Mouse (Mus musculus): ENCODE data around the gene Fbxo10.
A peak's percentile ranks its signal among the peaks of the same experiment; 100 is the strongest.
"Not testable (repeated sequence)": the region's sequence is repeated elsewhere in the genome, so short reads cannot be mapped to it uniquely, and the experiment has no call there.

Gene Fbxo10

DNA sequence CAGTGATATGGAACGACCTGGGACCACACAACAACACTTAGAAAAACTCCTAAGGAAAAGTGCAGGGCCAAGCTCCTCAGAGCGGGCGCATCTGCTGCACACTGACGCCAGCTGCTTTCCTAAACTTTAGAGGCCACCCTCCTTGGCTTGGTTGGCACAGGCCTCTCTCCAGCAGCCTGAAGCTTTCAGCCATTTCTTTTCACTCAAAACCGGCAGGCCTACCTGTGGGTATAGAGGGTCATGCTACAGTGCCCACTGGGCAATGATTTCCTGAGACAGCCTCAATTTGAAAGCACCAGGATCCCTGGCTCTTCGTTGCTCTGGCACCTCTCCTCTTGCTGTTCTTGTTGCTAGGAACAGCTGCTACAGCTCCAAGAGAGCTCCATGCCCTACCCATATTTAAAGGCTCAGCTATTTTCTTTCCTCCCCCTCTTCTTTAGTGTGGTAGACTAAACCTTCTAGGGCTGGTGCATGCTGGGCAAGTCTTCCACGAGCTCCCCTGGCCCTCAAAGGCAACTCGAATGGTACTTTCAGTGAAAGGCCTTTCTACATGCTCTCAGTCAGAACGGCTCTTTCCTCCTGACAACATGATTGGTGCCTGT lies 37.0 kb downstream of the Fbxo10 start:
- peak; percentile 60 to 73 for DNase-seq

DNA sequence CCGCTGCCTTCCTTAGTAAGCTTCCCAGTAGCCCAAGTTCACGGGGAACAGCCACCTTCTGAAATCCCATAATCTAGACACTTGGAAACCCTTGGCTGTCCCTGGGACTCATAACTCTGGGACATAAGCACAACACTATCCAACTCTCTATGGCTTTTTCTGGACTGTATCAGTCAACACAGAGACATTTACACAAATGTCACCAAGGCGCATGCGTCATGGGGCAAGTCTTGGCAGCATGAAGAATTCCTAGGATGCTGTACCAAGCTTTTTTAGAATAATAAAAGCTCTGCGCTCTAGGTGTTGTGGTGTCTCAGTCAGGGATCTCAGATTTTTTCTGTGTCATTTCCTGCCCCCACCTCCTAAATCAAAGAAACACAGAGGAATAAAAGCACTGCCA lies 37.7 kb downstream of the Fbxo10 start:
- no peak for DNase-seq

DNA sequence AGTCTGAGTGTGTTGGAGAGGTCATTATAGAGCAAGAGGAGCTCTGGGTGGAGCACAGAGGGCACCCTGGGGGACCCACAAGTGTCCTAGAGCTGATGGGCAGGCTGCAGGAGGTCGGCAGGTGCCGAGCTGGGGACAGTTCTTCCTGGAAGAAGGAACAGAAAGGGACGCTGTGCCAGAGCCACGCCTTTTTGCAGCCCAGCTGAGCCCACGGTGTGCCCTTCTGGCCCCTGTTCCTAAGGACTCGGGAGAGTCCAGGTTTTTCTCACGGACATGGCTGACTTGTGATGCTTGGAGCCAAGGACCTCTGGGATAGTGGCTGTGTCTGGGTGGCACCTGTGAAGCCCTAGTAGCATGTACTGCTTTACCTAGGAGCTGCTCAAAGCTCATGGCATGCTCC lies 43.6 kb downstream of the Fbxo10 start:
- no peak for DNase-seq

DNA sequence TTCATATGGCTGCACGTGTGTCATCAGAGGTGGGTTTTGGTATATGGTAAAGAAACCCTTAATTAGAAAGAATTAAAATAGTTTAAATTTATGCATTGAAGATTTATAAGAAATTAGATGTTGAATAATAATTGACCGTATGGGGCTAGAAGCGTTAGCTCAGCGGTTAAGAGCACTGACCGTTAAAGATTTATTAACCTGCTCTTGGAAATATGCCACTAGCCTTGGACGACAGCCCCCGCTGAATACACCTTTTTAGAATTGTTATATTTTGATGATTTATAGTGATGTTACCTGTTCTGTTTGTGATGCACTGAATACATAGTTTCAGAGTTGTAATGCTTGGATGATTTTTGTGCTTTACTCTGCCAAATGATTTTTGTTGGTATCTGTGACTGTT lies 44.9 kb downstream of the Fbxo10 start:
- not testable (repeated sequence) for DNase-seq

DNA sequence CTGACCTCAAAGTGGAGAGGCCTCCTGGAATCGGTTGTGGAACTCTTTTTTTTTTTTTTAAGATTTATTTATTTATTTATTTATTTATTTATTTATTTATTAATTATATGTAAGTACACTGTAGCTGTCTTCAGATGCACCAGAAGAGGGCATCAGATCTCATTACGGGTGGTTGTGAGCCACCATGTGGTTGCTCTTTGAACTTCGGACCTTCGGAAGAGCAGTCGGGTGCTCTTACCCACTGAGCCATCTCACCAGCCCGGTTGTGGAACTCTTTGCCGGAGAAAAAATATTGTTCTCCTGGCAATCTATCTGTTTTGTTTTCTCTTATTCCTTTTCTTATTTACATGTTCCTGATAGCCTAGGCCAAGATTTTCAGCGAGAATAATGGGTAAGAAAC lies 45.5 kb downstream of the Fbxo10 start:
- DNase-seq: peak; percentile 20 to 37

DNA sequence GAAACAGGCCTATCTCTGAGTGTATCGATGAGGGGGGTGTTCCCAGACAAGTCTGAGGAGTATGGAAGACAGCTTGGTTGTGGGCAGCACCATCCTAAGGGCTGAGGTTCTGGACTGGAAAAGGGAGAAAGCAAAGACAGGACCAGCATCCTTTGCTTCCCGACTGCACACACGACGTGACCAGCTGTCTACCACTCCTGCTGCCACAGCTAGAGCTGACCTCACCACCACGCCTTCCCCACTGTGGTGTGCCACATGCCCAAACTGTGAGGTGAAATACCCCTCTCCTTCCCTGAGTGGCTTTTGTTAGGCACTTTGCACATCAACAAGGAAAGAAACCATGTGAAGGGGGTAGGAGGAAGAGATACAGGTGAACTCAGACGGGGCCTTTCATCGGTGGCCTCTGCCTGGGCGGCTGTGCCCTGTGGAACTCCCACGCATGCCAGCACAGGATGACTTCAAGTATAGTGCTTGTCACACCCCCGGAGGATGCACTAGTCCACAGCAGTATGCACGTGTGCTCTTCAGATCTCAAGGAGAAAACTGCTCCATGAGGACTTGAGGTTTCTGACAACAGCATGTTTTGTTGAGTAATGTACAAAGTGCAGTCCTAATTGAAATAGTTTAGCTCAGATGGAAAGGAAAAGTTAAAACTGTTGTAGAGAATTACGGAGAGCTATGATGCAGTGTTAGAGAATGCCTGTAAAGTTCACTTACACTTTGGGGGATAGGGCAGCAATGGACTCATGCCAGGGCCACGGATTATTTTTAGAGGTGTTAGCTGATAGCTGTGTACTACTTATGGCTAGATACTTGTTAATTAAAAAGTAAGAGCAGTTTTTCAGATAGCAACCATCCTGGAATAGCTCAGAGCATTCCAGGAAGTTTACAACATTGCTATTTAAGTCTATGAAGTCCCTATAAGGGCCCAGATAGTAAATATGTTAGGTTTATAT lies 46.7 kb downstream of the Fbxo10 start:
- no peak for DNase-seq

DNA sequence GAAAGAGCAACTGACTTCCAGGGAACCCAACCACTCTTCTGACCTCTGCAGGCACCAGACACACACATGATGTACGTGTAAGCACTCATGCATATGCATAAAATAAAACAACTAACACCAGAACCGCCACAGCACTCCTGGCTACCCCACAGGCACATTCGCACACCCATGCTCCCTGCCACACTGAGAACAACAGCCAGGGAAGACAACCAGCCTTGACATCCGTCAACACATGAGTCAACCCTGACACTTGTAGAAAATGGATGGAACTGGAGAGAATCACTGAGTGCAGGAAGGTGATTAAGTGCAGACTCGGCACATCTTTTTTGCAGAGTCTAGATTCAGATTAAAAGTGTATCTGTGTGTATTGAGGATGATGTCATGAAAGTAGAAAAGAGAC lies 47.8 kb downstream of the Fbxo10 start:
- DNase-seq: no peak

DNA sequence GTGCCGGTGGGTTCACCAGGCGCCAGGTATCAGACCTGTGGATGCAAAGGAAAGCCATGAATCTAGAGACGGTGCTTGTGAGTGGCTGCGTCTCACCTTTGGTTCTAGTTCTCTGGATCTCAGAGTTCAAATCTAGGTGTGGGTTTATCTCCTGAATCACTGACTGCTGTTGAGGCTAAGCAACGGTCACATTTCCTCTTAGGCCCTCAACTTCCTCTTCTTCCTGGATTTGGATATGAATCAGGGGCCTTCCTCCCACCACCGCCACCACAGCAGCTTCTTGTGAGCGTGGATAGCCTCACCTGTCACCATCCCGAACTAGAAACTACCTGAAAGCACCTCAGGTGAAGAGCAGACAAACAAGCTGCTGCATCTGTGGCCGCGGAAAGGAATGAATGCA lies 48.4 kb downstream of the Fbxo10 start:
- no peak for DNase-seq

DNA sequence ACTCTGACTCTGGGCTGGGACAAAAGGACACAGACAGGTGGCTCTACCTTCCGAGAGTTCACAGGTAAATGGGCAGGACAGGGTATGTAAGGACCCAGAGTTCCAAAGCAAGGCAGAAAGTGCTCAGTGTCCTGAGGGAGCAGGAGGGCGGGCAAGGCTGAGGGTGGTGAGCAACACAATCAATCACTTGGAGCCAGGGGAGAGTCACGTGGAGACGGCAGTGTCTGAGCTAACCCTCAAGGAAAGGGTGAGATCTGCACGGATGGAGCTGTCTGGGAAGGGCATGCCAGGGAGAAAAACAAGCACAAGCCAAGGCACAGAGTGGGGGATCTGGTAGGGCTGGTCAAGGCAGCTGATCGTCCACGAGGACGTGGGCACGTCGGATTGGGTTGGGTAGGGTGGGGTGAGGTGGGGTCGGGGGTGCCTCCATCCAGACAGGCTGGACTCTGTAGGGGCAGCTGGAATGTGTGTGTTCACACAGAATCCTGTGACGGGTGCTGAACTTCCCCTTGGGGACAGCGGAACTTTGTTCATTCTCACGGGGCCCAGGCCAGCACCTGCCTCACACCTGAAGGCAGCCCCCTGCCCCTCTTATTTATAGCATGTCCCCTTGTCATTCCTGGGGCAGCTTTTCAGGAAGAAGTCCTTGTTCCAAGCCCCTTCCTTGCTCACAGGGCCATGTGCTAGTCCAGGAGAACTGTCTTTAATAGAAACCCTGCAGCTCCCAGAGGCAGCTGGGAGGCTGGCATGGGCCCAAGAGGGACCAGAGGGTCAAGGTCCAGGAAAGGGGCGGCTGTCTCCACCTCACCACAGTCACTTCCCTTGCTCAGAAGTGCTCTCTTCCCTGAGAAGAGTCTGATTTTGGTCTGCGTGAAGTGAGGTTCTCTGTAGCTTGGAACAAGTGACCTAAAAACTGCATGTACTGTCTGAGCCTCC lies 49.4 kb downstream of the Fbxo10 start:
- peak in 1 of 2 experiments; percentile 37 for DNase-seq

DNA sequence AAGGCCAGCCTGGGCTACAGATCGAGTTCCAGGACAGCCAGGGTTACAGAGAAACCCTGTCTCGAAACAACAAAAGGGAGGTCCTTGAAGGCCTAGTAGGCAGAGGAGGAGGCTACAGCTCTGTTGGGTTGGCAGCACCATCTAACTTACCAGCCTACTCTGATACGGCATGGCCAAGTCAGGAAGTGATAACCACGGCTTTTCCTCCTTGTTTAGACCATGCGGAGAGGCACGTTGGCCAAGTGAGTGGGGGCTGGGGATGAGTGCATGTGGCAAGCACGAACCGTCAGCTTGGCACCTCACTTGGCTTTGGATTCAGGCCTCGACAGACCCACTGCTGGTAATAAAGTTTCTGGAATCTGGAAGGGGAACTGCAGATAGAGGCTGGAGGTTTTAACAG lies 51.8 kb downstream of the Fbxo10 start:
- peak in 1 of 2 experiments; percentile 26 for DNase-seq

DNA sequence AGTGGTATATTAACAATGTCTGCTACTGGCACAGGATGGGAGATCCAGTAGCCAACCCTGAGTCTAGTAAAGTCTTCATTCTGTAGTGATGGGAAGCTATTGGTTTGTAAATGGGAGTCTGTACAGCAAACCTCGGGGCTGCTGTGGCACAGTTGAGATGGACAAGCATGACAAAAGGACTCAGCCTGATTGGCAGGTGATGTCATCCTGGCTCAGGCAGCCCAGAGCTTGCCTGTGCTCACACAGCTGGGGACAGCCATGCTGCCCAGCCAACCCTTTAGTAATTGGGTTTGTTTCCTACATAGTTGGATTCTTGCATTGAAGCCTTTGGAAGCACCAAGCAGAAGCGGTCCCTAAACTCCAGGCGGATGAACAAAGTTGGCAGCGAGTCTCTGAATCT lies 57.9 kb downstream of the Fbxo10 start:
- DNase-seq: no peak

DNA sequence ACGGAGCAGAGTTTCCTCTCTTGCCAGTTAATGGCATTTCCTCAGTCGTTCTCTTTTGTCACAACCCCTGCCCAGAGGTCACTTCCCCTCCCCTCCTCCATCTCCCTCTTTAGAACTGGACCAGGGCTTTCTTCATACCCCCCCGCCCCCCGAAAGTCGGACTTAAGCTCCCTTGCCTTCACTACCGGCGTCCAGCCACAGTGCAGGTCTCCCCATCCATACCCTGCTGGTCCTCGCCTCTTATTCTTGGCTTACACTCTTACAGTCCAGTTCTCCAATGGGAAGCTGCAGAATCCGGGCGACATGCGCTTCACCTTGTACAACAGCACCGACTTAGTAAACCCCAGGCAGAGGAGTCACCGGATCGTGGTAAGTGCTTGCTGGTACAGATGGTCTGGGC lies 65.4 kb downstream of the Fbxo10 start:
- DNase-seq: peak; percentile 21 to 34

DNA sequence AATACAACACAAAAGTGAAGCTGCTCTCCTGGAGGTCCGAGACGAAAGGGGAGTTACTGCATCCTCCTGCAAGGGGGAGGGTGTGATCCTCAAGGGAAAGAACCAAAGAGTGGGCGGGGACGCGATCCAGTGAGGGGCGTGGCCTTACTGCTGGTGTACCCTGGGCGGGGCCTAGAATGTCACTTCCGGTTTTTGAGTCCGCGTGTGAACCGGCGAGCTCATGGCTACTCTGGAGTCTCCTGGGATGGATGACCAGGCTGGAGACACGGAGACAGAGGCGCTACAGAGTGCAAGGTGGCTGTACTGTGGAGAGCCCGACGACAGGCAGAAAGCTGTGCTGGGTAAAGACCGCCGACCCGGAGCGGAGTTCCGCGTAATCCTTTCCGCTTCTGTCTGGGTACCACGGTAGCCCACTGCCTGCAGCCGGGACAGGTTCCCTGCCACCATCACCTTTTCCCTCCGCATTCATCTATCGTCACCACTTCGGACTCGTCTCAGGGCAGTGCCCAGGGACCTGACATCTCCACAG lies 65.9 kb downstream of the Fbxo10 start, which contains the start of gene Polr1e:
Gene Polr1e (plus strand): TSS at position 132 of the 529 bp plus-strand sequence.
- DNase-seq: peak; percentile 91 to 92

DNA sequence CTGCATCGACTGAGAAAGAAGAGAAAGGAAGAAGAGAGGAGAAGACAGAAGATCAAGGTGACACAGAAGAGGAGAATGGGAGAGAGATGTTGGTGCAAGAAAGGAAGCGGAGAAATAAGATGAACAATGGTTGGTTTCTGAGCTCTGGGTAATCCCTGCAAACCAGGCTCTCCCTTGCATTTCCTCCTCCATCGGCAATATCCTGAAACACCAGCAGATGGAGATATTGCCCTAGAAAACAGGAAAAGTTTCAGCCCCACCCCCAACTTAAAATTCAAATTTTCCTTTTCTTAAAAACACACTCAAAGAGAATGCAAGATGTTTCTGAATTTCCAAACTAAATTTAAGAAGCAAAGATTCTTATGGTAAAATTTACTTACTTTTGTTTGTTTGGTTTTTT lies 68.8 kb downstream of the Fbxo10 start:
- peak; percentile 73 to 83 for DNase-seq

DNA sequence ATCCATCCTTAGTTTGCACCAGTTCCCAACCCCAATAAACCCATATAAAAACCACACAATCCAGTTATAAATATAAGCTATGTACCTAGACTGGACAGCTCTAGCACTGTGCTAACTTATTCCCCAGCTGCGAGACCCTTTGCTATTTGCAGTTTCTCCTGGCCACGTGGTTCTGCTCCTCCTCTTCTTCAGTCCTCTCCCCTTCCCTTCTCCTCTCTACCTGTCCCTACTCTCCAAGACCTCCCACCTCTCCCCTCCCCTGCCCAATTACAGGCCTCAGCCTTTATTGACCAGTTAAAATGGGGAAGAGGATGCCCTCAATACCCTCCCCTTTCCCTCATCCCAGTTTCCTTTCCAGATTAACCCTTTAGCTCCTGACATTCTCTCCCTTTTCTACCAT lies 70.9 kb downstream of the Fbxo10 start:
- no peak for DNase-seq

DNA sequence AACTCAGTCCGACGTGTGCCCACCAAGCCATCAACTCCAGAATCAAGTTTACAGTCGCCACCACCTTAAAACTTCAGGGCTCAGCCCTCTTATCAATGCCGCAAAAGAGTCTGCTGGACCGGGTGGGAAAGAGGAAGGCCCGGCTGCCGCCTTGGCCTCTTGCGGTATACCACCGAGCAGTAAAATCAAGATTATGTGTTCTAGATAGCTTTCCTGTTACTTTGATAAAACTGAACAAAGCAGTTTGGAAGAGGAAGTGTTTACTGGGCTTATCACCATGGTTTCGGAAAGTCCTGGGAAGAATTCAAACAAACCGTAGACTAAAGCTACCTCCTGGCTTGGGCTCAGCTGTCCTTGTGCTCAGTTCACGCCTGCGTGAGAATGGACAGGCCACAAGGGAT lies 71.4 kb downstream of the Fbxo10 start:
- DNase-seq: no peak

DNA sequence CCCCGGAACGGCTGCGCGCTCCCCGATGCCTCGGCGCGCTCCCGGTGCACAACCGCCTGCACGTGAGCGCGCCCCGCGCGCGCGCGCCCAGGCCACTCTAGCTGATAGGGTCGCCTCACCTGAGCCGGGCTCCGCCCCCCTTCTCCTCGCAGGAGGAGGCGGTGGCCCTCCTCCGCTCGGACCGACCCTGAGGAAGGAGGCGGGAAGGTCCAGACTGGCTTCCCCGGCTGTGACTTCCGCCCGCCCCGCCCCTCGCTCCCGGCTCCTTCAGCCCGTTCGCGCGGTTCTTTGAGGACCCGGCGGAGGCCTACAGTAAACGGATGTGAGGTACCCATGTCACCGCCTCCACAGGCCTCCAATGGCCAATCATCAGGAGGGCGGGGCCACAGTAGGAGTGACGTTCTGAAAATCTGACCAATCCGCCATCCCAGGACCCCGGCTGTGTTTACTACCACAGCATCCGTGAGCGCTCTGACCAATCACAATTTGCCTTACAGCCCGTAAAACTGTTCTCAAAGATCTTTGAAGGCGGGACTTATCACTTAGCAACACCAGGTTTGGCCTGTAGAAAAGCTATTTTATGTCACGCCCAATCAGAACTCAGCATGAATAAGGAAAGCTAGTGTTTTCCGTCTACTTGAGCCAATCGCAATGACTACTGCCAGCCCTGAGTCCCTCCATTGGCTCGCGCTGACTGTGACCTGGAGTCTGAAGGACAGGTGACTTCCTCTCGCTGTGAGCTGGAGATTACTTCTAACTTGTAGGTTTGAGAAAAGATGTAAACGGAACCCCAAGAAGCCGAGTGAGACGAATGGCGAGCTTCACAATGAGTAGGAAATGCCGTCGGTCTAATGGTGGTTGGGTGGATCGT lies 72.1 kb downstream of the Fbxo10 start, which contains the start of gene Zbtb5:
Gene Zbtb5 (minus strand): TSS at position 308 of the 871 bp plus-strand sequence.
- peak; percentile 99 to 100 for DNase-seq

DNA sequence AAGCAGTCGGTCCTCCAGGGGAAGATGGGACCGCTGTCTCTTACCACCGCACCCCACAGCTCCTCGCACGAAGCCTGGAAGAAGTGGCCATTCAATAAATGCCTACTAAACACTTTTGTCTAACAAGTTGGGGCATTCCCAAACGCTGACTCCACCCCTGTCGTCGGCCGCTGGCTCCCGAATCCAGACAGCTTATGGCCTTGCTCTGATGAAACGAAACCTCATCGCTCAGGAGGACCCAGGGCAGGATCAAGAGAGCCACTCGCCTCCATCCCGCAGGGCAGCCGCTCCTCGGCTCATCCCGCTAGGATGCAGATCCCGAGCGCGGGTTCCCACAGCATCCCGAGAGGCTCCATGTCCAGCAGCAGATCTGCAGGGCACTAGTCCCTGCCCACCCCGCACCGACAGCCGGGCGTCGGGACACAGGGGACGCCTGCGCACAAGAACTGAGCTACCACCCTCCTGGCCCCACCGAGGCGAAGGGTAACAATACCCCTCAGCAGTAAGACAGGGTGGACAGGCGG lies 72.8 kb downstream of the Fbxo10 start:
- no peak for DNase-seq

DNA sequence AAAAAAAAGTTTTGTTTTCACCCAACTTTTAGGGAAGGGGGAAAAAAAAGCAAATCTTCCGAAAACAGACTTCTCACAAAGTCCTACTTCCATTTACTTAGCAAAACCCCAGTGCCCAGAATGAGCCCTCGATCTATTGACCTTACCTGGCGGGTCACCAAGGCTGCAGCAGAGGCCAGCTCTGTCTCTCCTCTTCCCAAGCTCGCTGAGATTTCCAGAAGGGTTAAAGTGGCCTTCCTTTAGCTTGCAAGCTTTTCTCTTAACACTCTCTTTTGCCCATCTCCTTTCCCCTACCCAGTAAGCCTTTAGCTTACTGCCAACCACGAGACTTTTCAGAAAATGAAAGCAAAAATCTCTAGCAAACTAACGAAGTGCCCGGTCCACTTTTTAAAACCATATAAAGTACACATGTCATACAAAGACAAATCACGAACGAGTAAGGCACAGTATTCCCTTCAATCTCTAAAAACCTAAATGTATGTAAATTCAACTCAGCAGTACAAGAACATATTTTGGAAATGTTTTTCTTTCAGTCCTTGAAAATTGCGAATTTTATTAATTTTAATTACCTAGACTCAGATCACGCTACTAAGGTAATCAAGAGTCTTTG lies 73.5 kb downstream of the Fbxo10 start:
- peak; percentile 63 to 65 for DNase-seq

DNA sequence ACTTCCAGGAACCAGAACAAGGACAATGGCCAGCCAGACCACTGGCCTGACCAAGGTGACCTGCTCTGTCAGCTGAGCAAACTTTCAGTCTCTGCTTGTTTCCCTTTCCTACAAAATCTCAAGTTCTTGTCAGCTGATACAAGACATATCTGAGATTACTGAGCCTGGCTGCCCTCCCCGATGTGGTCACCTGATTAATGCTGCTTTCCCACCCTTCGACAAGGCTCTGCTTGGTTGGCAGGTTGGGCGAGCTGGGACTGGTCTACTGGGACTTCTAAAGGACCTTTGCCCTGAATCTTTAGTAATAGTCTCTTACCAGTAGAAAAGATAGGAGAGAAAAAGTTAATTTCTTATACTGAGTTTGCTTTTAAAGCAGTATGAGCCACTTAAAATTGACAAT lies 79.0 kb downstream of the Fbxo10 start:
- DNase-seq: no peak

DNA sequence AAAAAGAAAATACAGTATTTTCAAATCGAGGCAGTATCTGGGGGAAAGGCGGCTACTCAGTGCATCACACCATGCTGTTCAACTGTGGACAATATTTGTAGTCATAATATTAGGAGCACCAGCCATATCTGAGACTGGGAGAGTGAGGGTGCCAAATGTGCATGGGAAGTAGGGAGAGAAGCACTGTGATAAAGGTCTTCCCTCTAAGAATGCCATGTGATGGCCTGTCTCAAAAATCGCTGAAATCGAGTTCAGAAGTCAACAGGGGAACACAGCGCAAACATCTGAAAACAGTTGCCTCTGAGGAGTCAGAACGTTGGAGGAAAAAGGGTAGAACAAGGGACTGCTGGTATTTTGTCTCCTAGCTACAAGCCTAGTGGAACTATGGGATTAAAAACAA lies 84.4 kb downstream of the Fbxo10 start:
- no peak for DNase-seq

All from cerebellum, postnatal 10 days (tissue).